Mouse (Mus musculus): ENCODE results near the gene Mdga1. TPM values are rescaled to one million over a fixed set of nuclear protein-coding genes. Genes with fewer than 3 reads are reported as not detected.

The Mdga1 gene
- polyA plus RNA-seq, 1 experiment from 2014 or later: 2.1 TPM

DNA sequence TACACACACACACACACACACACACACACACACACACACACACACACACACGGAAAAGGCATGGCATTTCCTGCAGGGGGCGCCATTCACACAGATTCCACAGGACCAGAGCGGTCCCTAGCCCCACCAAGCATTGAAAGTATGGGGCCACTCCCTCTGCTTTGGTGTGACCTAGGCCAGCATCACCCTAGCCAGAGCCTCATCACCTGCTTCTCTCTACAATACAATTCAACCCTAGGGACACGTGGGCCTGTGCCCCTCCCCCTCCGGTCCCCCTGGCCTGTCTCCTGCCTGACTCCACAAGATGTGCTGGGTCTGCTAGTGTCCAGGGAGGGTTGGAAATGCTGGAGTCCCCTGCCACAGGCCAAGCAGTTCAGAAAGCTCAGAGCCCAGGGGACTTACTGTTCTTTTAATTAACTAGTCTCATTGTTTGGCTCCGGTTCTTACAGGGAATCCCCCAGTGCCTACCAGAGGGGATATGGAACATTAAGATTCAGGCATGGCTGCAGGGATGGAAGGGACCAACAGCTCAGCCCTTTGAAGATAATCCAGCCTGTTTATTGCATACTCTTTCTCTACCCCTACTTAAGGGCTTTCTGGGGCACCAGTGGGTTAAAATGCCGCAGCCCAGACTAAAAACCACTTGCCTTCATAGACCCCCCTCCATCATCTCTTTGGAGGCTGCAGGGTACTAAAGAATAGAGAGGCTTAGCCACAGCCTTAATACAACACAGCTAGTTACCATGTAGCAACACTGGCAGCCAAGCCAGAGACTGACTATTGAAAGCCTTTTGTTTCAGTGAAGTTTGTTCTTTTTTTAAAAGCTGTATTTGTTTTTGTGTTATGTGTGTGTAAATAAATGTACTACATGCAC is 73.5 kb downstream of the Mdga1 start:
- peak; percentile 55 for DNase-seq (ENCODE audit: low spot score)
- no peak overlapping the region for H3K27ac ChIP-seq (replicated peaks; ENCODE audit: low read depth, low read length)
- WGBS: 8% methylated on average over 7 of the region's 7 CpGs
- no peaks in the 10 kb centered on the region for H3K4me1 ChIP-seq (ENCODE audit: control insufficient read depth, insufficient read depth, low read length)
- H3K4me3 ChIP-seq (ENCODE audit: low read depth, low read length): no peak overlapping the region
- peaks cover 2% of the 10 kb centered on the region; the same call in 1 of the 2 replicates for H3K27me3 ChIP-seq (ENCODE audit: control insufficient read depth, insufficient read depth, low read length)
- no peaks in the 10 kb centered on the region for H3K9me3 ChIP-seq (replicated peaks; ENCODE audit: control insufficient read depth, low read length)
- ATAC-seq (replicated peaks; ENCODE audit: insufficient number of reproducible peaks, low FRiP score, low TSS enrichment, low read depth): peak; percentile 75
- H3K9ac ChIP-seq (replicated peaks; ENCODE audit: low read length): no peak overlapping the region
- H3K36me3 ChIP-seq (replicated peaks; ENCODE audit: control insufficient read depth, insufficient read depth, low read depth, low read length): no peaks in the 10 kb centered on the region
- H3K4me2 ChIP-seq (ENCODE audit: low read depth, low read length): no peak overlapping the region

DNA sequence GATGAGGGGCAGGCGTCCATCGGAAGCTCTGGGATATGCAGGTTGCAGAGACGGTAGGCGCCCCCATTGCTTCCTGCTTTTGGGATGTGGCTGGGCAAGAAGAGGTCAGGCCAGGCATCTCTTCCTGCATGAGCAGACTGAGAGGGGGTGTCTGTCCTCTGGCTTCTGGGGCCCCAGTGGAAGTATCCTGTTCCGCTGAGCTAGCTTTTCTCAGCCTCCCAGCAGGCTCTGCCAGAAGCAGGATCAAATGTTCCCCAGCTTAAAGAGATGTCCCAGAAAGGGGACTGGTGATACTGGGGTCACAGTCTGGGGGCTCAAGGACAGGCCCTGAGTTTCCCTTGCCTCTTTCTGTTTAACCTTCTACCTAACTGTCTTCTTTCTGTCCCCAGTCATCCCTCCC is 74.3 kb downstream of the Mdga1 start:
- H3K9me3 ChIP-seq (replicated peaks; ENCODE audit: control insufficient read depth, low read length): no peaks in the 10 kb centered on the region
- peaks cover 6% of the 10 kb centered on the region for H3K27me3 ChIP-seq (ENCODE audit: control insufficient read depth, insufficient read depth, low read length)
- 55% methylated on average over 5 of the region's 5 CpGs for WGBS
- ATAC-seq (replicated peaks; ENCODE audit: insufficient number of reproducible peaks, low FRiP score, low TSS enrichment, low read depth) (no peak), DNase-seq (ENCODE audit: low spot score) (no peak)
- H3K4me1 ChIP-seq (ENCODE audit: control insufficient read depth, insufficient read depth, low read length): no peaks in the 10 kb centered on the region
- H3K9ac ChIP-seq (replicated peaks; ENCODE audit: low read length): no peak overlapping the region
- H3K4me3 ChIP-seq (ENCODE audit: low read depth, low read length): no peak overlapping the region
- H3K36me3 ChIP-seq (replicated peaks; ENCODE audit: control insufficient read depth, insufficient read depth, low read depth, low read length): no peaks in the 10 kb centered on the region
- no peak overlapping the region for H3K4me2 ChIP-seq (ENCODE audit: low read depth, low read length)
- no peak overlapping the region for H3K27ac ChIP-seq (replicated peaks; ENCODE audit: low read depth, low read length)

DNA sequence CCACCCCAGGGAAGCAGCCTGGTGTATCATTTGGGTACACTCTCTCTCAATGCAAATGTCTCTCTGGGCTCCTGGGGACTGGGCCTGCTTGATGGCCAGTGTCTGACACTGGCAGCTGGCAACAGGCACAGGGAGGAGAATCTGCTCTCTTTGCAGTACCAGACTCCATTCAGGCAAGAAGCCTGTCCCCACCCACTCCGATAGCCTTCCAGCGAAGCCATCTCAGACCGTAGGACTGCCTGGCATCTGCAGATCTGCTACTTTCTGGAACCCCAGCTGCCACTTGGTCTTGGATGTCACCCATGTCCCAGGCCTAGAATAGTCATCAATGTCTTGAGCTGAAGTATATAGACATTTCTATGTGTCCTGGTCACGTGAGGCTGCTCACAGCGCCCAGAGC is 74.9 kb downstream of the Mdga1 start:
- Histone ChIP-seq H3K4me3 (ENCODE audit: low read depth, low read length) (no peak overlapping the region), H3K4me1 (ENCODE audit: control insufficient read depth, insufficient read depth, low read length) (no peaks in the 10 kb centered on the region), H3K36me3 (replicated peaks; ENCODE audit: control insufficient read depth, insufficient read depth, low read depth, low read length) (no peaks in the 10 kb centered on the region), H3K9me3 (replicated peaks; ENCODE audit: control insufficient read depth, low read length) (no peaks in the 10 kb centered on the region), H3K4me2 (ENCODE audit: low read depth, low read length) (no peak overlapping the region), H3K27ac (replicated peaks; ENCODE audit: low read depth, low read length) (no peak overlapping the region), H3K9ac (replicated peaks; ENCODE audit: low read length) (no peak overlapping the region), H3K27me3 (ENCODE audit: control insufficient read depth, insufficient read depth, low read length) (peaks cover 12% of the 10 kb centered on the region)
- DNase-seq (ENCODE audit: low spot score) (no peak), ATAC-seq (replicated peaks; ENCODE audit: insufficient number of reproducible peaks, low FRiP score, low TSS enrichment, low read depth) (no peak)
- WGBS: 87% methylated on average over 5 of the region's 5 CpGs

DNA sequence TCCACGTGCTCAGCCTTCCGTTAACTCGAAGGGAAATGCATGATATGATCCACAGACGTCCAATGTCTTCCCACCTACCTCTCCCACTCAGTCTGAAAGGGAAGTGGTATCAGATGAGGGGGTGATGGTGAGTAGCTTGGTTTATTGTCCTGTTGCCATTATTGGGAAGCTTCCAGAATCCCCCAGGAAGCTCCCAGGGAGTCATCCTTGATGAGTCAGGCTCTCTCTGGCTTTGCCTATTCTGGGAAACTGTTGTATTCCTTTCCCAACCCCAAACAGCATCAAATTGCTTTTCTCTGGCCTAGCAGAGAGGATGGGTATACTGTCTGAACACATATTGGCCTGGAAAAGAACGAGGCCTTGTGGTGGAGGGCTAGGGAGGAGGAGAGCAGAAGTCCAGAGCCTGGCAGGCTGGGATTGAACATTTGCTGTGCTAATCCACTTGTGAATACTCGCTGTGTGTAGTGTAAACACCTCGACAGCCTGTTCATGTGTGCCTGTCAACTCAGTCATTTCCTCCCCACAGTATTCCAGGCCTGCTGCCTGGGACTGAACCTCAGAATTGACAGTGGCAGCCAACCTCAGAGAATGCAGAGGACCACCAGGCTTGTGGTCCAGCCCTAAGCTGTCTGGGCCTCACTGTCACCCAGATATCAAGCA is 79.3 kb downstream of the Mdga1 start:
- Histone ChIP-seq H3K9ac (replicated peaks; ENCODE audit: low read length) (no peak overlapping the region), H3K4me3 (ENCODE audit: low read depth, low read length) (no peak overlapping the region), H3K27ac (replicated peaks; ENCODE audit: low read depth, low read length) (no peak overlapping the region), H3K4me2 (ENCODE audit: low read depth, low read length) (no peak overlapping the region), H3K36me3 (replicated peaks; ENCODE audit: control insufficient read depth, insufficient read depth, low read depth, low read length) (no peaks in the 10 kb centered on the region), H3K27me3 (ENCODE audit: control insufficient read depth, insufficient read depth, low read length) (peaks cover 33% of the 10 kb centered on the region), H3K4me1 (ENCODE audit: control insufficient read depth, insufficient read depth, low read length) (peaks cover 10% of the 10 kb centered on the region), H3K9me3 (replicated peaks; ENCODE audit: control insufficient read depth, low read length) (no peaks in the 10 kb centered on the region)
- ATAC-seq (replicated peaks; ENCODE audit: insufficient number of reproducible peaks, low FRiP score, low TSS enrichment, low read depth): no peak
- WGBS: 63% methylated on average over 7 of the region's 7 CpGs
- no peak for DNase-seq (ENCODE audit: low spot score)

DNA sequence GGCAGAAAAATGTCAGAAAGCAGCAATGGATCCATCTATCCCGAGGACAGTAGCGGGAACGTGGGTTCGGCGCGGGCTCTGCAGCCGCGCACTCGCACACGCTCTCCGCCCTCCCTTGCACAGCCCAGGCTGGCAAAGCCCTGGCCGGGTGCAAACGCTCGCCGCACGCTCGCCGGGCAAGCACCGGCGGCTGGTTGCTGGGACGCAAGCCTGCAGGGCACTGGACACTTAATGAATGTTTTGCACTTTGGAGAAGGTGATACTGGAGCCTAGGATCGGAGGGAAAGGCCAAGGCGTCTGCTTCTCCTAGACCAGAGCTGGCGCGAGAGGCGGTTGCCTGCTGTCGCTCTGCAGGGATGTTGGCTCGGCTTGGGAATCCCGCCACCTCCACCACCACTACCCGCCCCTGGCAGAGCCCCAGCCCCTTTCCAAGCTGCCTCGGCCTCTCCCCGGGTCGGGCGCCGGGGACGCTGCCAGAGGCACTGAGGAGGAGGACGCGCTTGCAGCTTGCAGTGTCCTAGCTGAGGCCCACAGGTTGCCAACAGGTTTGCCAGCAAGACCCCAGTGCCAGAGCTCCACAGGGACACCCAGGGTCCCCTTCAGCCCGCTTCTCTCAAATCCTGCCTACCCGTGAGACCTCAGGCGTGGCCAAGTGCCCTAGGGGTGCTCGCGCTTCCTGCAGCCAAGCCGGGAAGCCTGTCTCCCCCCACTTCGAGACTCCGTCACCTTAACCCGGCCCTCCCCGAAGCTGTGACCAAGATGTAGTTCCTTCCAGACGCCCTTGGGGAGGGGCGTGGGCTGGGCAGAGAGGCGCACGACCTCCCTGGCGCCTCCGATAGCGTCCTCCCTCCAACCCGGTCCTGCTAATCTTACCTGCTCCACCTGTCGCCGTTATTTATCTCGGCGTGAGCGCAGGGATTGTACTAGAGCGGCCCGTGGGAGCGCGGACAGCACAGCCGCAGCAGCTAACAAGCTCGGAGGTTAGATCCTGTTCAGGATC is 80.6 kb downstream of the Mdga1 start:
- Histone ChIP-seq H3K27ac (replicated peaks; ENCODE audit: low read depth, low read length) (no peak overlapping the region), H3K9me3 (replicated peaks; ENCODE audit: control insufficient read depth, low read length) (no peaks in the 10 kb centered on the region), H3K4me1 (ENCODE audit: control insufficient read depth, insufficient read depth, low read length) (peaks cover 10% of the 10 kb centered on the region), H3K4me3 (ENCODE audit: low read depth, low read length) (peak overlapping the region; percentile 61), H3K9ac (replicated peaks; ENCODE audit: low read length) (peak overlapping the region; percentile 57), H3K4me2 (ENCODE audit: low read depth, low read length) (peak overlapping the region; percentile 89), H3K36me3 (replicated peaks; ENCODE audit: control insufficient read depth, insufficient read depth, low read depth, low read length) (no peaks in the 10 kb centered on the region), H3K27me3 (ENCODE audit: control insufficient read depth, insufficient read depth, low read length) (peaks cover 44% of the 10 kb centered on the region)
- under 1% methylated on average over 67 of the region's 67 CpGs for WGBS
- DNase-seq (ENCODE audit: low spot score) (peak; percentile 66), ATAC-seq (replicated peaks; ENCODE audit: insufficient number of reproducible peaks, low FRiP score, low TSS enrichment, low read depth) (no peak)

DNA sequence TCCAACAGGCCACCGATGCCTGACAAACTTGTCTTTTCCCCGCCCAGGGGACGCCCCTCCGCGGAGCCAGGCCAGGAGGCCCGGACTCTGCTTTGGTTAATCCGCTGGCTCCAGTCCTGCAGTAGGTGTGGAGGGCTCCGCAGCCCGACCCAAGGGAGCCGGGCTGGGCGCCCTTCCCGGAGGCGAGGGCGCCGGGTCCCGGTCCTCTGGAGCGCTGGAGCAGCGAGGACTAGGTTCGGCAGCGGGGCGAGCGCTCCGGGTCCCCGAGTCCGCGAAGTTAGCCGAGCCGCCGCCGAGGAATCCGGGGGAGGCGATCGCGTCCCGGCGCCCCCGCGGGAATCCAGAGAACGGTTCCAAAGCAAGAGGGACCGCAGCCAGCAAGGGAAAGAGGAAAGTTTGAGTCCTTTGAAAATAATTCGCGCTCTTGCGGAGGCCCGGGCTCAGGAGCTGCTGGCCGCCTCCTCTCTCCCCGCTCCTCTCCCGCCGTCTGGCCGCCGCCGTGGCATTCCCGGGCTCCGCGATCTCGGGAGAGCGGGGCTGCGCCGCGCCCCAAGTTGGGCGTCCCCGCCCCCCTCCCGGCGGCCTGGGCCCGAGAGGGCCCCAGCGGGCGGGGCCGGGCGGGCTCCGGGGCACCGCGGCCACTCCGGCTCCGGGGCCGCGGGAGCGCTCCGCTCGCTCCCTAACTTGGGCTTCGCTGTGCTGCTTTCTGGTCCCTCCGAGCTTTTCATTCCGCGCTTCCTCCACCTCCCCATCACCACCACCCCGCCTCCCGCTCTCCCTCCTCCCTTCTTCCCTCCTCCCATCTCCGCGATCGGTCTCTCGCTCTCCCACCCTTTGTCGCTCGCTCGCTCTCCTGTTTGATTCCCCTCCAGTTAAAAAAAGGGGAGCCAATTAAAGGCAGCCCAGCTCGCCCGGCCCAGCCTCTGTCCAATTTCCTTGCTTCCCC is 81.7 kb downstream of the Mdga1 start:
- H3K4me1 ChIP-seq (ENCODE audit: control insufficient read depth, insufficient read depth, low read length): peaks cover 10% of the 10 kb centered on the region
- DNase-seq (ENCODE audit: low spot score) (peak; percentile 74), ATAC-seq (replicated peaks; ENCODE audit: insufficient number of reproducible peaks, low FRiP score, low TSS enrichment, low read depth) (peak; percentile 9; the same call in 1 of the 2 replicates)
- H3K4me2 ChIP-seq (ENCODE audit: low read depth, low read length): peak overlapping the region; percentile 89
- WGBS: under 1% methylated on average over 75 of the region's 93 CpGs
- H3K27me3 ChIP-seq (ENCODE audit: control insufficient read depth, insufficient read depth, low read length): peaks cover 53% of the 10 kb centered on the region
- H3K36me3 ChIP-seq (replicated peaks; ENCODE audit: control insufficient read depth, insufficient read depth, low read depth, low read length): no peaks in the 10 kb centered on the region
- H3K9ac ChIP-seq (replicated peaks; ENCODE audit: low read length): peak overlapping the region; percentile 54
- peak overlapping the region; percentile 61 for H3K4me3 ChIP-seq (ENCODE audit: low read depth, low read length)
- no peak overlapping the region for H3K27ac ChIP-seq (replicated peaks; ENCODE audit: low read depth, low read length)
- H3K9me3 ChIP-seq (replicated peaks; ENCODE audit: control insufficient read depth, low read length): no peaks in the 10 kb centered on the region
